Mouse (Mus musculus) CH12.LX (cell line): Measurements from ENCODE around the gene Acyp1.
"Not testable (repeated sequence)": the region's sequence is repeated elsewhere in the genome, so short reads cannot be mapped to it uniquely, and the experiment has no call there.

Experiments
- BHLHE40 ChIP-seq: IDR thresholded peaks from 2 replicates; pipeline ENCODE4 v1.6.1; 2011; ENCODE audit warnings: mild to moderate bottlenecking, low read depth, low read length, improper control_type of control experiment
- CHD2 ChIP-seq: IDR thresholded peaks from 2 replicates; pipeline ENCODE4 v1.6.1; 2011; ENCODE audit warnings: low read length, improper control_type of control experiment
- CTCF ChIP-seq, 2 experiments: IDR thresholded peaks in 1 of 2; conservative IDR thresholded peaks in 1 of 2; 2 replicates each; pipeline ENCODE4 v1.5.1; 2011 to 2012; ENCODE audit warnings: low read depth in 2 of 2, low read length in 2 of 2, improper control_type of control experiment in 1 of 2, inconsistent platforms in 1 of 2, mild to moderate bottlenecking in 1 of 2, moderate library complexity in 1 of 2
- EP300 ChIP-seq: IDR thresholded peaks from 2 replicates; pipeline ENCODE4 v1.6.1; 2011; ENCODE audit warnings: low read length, improper control_type of control experiment
- ETS1 ChIP-seq: conservative IDR thresholded peaks from 2 replicates; pipeline ENCODE4 v1.6.1; 2012; ENCODE audit warnings: low read depth, mild to moderate bottlenecking, inconsistent platforms, low read length, improper control_type of control experiment, moderate library complexity
- MAX ChIP-seq: IDR thresholded peaks from 2 replicates; pipeline ENCODE4 v1.6.1; 2011; ENCODE audit warnings: low read length, improper control_type of control experiment
- POLR2A ChIP-seq: IDR thresholded peaks from 2 replicates; pipeline ENCODE4 v1.6.1; 2011; ENCODE audit warnings: low read depth, mild to moderate bottlenecking, improper control_type of control experiment, low read length
- SIN3A ChIP-seq: IDR thresholded peaks from 2 replicates; pipeline ENCODE4 v1.6.1; 2012; ENCODE audit warnings: low read length, improper control_type of control experiment, inconsistent platforms
- TBP ChIP-seq: conservative IDR thresholded peaks from 2 replicates; pipeline ENCODE4 v1.6.1; 2011; ENCODE audit warnings: low read depth, low read length, improper control_type of control experiment
- ZNF384 ChIP-seq: IDR thresholded peaks from 2 replicates; pipeline ENCODE4 v1.6.1; 2012; ENCODE audit warnings: low read depth, low read length, improper control_type of control experiment, inconsistent platforms

DNA sequence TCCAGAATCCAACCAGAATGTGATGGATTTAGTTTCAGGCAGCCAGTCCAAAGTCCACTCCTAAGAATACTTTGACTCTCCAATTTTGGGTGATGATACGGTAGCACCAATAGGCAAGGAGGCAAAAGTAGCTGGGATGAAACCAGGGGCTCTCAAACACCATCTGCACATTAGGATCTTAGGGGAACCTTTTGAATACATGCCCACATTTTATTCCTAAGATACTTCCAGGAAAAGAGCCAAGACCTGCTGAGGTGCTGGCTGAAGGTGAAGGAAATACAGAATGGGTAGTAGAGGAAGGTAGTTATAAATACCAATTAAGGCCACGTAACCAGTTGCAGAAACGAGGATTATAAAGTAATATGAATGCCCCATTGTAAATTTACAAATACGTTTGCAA is 6.5 kb downstream of the Acyp1 start:
- not testable (repeated sequence) for TF ChIP-seq EP300; BHLHE40; ZNF384; TBP; SIN3A; POLR2A; CHD2; CTCF (conservative IDR thresholded peaks at IDR 0.05 in 1 of 2, IDR thresholded peaks at IDR 0.05 in 1 of 2; ENCODE audit: low read depth in 2 of 2, low read length in 2 of 2); MAX; ETS1
